ENCODE assay signal across 8 mouse cellular contexts in the genomic region with DNA sequence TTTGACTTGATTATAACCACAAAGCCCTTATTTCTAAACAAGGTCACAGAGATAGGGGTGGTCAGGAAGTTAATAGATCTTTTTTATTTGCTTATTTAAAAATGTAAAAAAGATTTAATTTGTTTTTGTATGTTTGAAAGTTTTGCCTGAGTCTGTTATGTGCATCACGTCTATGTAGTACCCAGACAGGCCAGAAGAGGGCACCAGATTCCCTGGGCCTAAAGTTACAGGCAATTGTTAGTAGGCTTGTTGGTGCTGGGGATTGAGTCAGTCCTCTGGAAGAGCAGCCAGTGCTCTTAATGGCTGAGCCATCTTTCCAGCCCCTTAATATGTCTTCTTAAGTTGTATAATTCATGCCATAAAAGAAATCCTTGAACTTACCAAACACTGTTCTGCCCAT.
DNase-seq lines count a peak whose midpoint lies in the region; ATAC-seq and TF ChIP-seq lines count a peak whose summit lies in the region.

No protein-coding gene starts in this region.

- no peak for ATAC-seq in hindbrain, postnatal 0 days
- ATAC-seq in forebrain, embryonic 14.5 days = no peak

- no peaks in the 10 kb centered on the region for H3K36me3 ChIP-seq in hindbrain, postnatal 0 days (ENCODE audit: insufficient read depth, low read length)
- H3K36me3 ChIP-seq in hindbrain, embryonic 10.5 days = no peaks in the 10 kb centered on the region
- H3K36me3 ChIP-seq in ES-Bruce4 (ENCODE audit: control insufficient read depth, insufficient read depth, low read length, poor library complexity, severe bottlenecking) = no peaks in the 10 kb centered on the region
- no peaks in the 10 kb centered on the region for H3K36me3 ChIP-seq in forebrain, embryonic 14.5 days (ENCODE audit: control insufficient read depth, insufficient read depth, low read length)

- no peak overlapping the region for H3K4me2 ChIP-seq in hindbrain, postnatal 0 days (ENCODE audit: low read depth, low read length)
- no peak overlapping the region for H3K4me2 ChIP-seq in forebrain, embryonic 14.5 days (ENCODE audit: low read length)

- no peak for TF ChIP-seq POLR2A in ES-Bruce4 (IDR thresholded peaks at IDR 0.05; ENCODE audit: insufficient read depth, low read length)

- no peak overlapping the region for H3K4me3 ChIP-seq in hindbrain, postnatal 0 days (ENCODE audit: low read length)
- H3K4me3 ChIP-seq in hindbrain, embryonic 10.5 days = no peak overlapping the region
- no peak overlapping the region for H3K4me3 ChIP-seq in ES-Bruce4 (ENCODE audit: low read depth, low read length)
- H3K4me3 ChIP-seq in forebrain, embryonic 14.5 days (ENCODE audit: low read depth, low read length) = no peak overlapping the region

- no peaks in the 10 kb centered on the region for H3K4me1 ChIP-seq in hindbrain, postnatal 0 days (ENCODE audit: insufficient read depth, low read length)
- H3K4me1 ChIP-seq in hindbrain, embryonic 10.5 days (replicated peaks) = peaks cover 10% of the 10 kb centered on the region
- H3K4me1 ChIP-seq in ES-Bruce4 (ENCODE audit: control insufficient read depth, insufficient read depth, low read length) = no peaks in the 10 kb centered on the region
- no peaks in the 10 kb centered on the region for H3K4me1 ChIP-seq in forebrain, embryonic 14.5 days (ENCODE audit: control insufficient read depth, insufficient read depth, low read length)

- H3K27me3 ChIP-seq in hindbrain, postnatal 0 days (ENCODE audit: insufficient read depth, low read length) = no peaks in the 10 kb centered on the region
- H3K27me3 ChIP-seq in hindbrain, embryonic 10.5 days (ENCODE audit: insufficient read depth, poor library complexity, severe bottlenecking) = no peaks in the 10 kb centered on the region
- no peaks in the 10 kb centered on the region for H3K27me3 ChIP-seq in ES-Bruce4 (ENCODE audit: control insufficient read depth, insufficient read depth, low read length, poor library complexity, severe bottlenecking)
- no peaks in the 10 kb centered on the region for H3K27me3 ChIP-seq in forebrain, embryonic 14.5 days (replicated peaks; ENCODE audit: control insufficient read depth, insufficient read depth, low read length)

- WGBS in hindbrain, postnatal 0 days = 63% methylated on average over 1 of the region's 1 CpGs
- 67% methylated on average over 1 of the region's 1 CpGs for WGBS in hindbrain, embryonic 10.5 days
- WGBS in forebrain, embryonic 14.5 days = 53% methylated on average over 1 of the region's 1 CpGs

- DNase-seq in hindbrain, postnatal 0 days (ENCODE audit: low spot score) = no peak
- DNase-seq in hindbrain, embryonic 10.5 days (ENCODE audit: low spot score) = no peak
- DNase-seq in 416B (ENCODE audit: low read depth) = peak; percentile 22
- peak; percentile 45 for DNase-seq in induced T-regulatory cell, adult 2 months (ENCODE audit: low read depth)
- DNase-seq in urinary bladder, postnatal 25 days (ENCODE audit: low spot score) = no peak
- DNase-seq in urinary bladder, postnatal 36 days (ENCODE audit: low spot score in 2 of 2) = no peak
- DNase-seq in forebrain, embryonic 14.5 days (ENCODE audit: low spot score) = no peak

- TF ChIP-seq CTCF in hindbrain, postnatal 0 days (IDR thresholded peaks at IDR 0.05; ENCODE audit: low read depth) = peak; percentile 56
- TF ChIP-seq CTCF in ES-Bruce4 (IDR thresholded peaks at IDR 0.05; ENCODE audit: low read depth, low read length) = peak; percentile 50

- TF ChIP-seq EP300 in ES-Bruce4 (IDR thresholded peaks at IDR 0.05; ENCODE audit: insufficient read depth, low read depth, low read length) = no peak

- no peaks in the 10 kb centered on the region for H3K9me3 ChIP-seq in hindbrain, postnatal 0 days (ENCODE audit: low read length)
- H3K9me3 ChIP-seq in hindbrain, embryonic 10.5 days = peaks cover 9% of the 10 kb centered on the region
- H3K9me3 ChIP-seq in ES-Bruce4 (replicated peaks; ENCODE audit: control insufficient read depth, insufficient read depth, low read length, poor library complexity, severe bottlenecking) = no peaks in the 10 kb centered on the region
- H3K9me3 ChIP-seq in forebrain, embryonic 14.5 days (replicated peaks; ENCODE audit: control insufficient read depth, low read length) = no peaks in the 10 kb centered on the region

- no peak overlapping the region for H3K9ac ChIP-seq in hindbrain, postnatal 0 days (replicated peaks; ENCODE audit: low read length)
- no peak overlapping the region for H3K9ac ChIP-seq in ES-Bruce4 (ENCODE audit: low read depth, poor library complexity, severe bottlenecking)
- no peak overlapping the region for H3K9ac ChIP-seq in forebrain, embryonic 14.5 days (ENCODE audit: low read length)

- no peak overlapping the region for H3K27ac ChIP-seq in hindbrain, postnatal 0 days
- no peak overlapping the region for H3K27ac ChIP-seq in hindbrain, embryonic 10.5 days
- no peak overlapping the region for H3K27ac ChIP-seq in ES-Bruce4 (ENCODE audit: insufficient read depth, low read length)
- no peak overlapping the region for H3K27ac ChIP-seq in forebrain, embryonic 14.5 days (ENCODE audit: low read depth, low read length)

Comparison
In these comparisons a context has a peak if more than half of its experiments do, and no peak if none do; other contexts are left out.
1. DNase-seq: peak in 416B (single experiment) and induced T-regulatory cell, adult 2 months (single experiment); none in hindbrain, postnatal 0 days (single experiment), hindbrain, embryonic 10.5 days (single experiment), urinary bladder, postnatal 25 days (single experiment), urinary bladder, postnatal 36 days (0 of 2) and forebrain, embryonic 14.5 days (single experiment).